Mouse (Mus musculus) T-helper 2 cell (primary cell): ENCODE measurements around the gene St7.

Experiments
- in situ Hi-C: fragments of 300-600 bp; cut with MboI, MseI; formaldehyde crosslinking; loops from one replicate; pipeline ENCODE4 v1.15.1; 2025; ENCODE audit warnings: high pct_unique_total_duplicates

Gene St7

DNA sequence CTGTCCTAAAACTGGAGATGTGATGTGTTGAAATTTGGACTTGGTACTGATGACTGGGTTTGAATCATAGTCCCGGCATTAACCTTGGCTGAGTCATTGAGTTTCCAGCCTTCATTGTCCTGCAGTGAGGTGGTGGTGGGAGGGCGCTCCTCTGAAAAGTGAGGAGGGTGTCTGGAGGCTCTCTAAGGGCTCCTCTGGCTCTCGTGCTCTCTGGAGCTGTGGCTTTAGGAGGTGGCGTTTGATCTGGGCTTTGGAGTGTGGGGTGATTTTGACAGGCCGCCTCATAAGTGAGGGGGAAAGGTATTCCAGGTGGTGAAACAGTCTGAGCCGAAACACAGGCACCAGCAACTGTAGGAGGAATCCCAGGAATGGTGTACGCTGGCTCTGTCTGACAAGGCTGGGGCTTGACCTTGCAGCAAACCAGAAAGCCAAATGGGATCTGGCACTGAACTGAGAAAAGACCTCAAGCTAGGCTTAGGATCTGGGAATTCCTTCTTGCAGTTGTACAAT lies 184.0 kb downstream of the St7 start:
- in situ Hi-C loops, result no loop called here

DNA sequence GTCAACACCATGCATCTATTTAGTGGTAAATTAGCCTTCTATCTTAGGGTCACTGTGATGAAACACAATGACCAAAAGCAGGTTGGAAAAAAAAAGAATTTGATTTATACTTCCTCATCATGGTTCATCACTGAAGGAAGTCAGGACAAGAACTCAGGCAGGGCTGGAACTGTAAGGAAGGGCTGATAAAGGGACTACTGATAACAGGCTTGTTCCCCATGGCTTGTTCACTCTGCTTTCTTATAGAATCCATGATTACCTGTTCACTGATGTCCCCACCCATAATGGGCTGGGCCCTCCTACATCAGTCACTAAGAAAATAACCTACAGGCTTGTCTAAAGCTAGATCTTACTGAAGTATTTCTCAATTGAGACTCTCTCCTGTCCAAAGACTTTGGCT lies 190.2 kb downstream of the St7 start:
- in situ Hi-C loops, result no loop called here

- in situ Hi-C loops, result no loop called here
These were observed 195.0 kb downstream of the St7 start for GRCm38 (mm10) chr6:17887765-17888164.

DNA sequence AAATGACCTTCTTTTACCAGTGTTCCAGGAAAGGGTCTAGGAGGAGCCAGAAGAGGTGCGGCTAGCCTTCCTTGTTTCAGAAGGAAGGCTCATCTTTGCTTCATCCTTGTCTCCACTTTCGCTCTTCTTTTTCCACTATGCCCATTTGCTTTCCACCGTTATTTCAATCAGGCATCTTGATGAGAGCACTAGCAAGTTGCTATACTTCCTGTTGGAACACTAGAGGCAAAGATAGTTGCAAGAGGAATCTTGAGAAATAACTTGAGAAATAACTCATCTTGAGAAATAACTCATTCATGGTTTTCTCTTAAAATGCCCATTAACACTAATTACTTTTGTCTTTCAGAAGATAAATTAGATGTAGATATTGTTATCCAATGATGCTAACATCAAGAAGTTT lies 202.8 kb downstream of the St7 start:
- in situ Hi-C loops, result no loop called here

DNA sequence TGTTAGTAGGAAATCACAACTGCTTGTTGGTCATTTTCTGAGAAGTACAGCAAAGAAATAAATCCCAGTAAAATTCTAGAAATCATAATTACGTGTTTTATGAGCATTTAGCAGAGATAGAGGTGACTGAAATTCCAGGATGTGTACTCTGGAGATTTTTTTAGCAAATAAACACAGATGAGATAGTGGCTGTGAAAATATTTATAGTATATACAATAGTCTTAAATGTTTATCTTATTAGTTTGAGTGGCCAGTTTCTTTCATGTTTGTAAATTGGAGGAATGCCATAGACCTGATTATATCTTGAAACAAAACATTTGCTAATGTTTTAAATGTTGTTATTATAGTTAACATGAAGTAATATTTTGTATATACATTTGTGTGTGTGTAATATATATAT lies 205.8 kb downstream of the St7 start:
- in situ Hi-C loops, result no loop called here

DNA sequence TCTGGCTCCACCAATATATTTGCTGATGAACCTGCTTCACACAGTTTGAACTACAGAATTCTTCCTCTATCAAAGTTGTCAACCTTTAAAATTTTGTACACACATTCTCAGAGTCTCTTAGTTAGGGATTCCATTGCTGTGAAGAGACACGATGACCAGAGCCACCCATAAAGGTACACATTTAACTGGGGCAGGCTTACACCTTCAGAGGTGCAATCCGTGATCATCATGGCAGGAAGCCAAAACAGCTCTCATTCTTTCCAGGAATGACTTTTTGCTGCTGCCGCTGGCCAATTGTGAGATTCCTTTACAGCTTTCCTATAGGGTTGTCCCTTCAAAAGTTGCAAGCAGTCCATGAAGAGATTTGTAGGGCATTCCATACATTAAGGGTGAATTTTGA lies 210.6 kb downstream of the St7 start:
- in situ Hi-C loops, result no loop called here

- in situ Hi-C loops, result no loop called here
These were observed 213.0 kb downstream of the St7 start for GRCm38 (mm10) chr6:17905776-17906175.

GRCm38 (mm10) chr6:17906289-17906688 lies 213.6 kb downstream of the St7 start:
- in situ Hi-C loops, result no loop called here

DNA sequence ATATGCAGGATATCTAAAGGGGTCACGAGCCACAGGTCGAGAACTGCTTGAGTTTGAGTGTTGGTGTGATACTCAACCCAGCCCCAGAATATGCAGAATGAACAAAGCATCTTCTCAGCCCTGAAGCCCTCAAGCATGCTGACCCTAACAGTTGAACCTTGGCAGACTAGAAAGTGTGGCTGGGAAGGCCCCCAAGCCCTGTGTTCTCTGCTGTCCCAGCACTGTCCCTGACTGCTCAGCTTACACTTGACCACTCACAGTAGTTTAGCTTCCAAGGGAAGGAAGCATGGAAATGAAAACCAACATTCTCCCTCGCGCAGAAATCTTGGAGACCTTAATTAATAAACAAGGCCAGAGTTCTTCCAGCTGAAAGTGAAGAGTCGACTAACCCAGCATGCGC lies 219.6 kb downstream of the St7 start:
- in situ Hi-C loops, result no loop called here

- in situ Hi-C loops, result no loop called here
These were observed 220.1 kb downstream of the St7 start for GRCm38 (mm10) chr6:17912825-17913224.

GRCm38 (mm10) chr6:17913315-17913714 lies 220.6 kb downstream of the St7 start:
- in situ Hi-C loops, result no loop called here

DNA sequence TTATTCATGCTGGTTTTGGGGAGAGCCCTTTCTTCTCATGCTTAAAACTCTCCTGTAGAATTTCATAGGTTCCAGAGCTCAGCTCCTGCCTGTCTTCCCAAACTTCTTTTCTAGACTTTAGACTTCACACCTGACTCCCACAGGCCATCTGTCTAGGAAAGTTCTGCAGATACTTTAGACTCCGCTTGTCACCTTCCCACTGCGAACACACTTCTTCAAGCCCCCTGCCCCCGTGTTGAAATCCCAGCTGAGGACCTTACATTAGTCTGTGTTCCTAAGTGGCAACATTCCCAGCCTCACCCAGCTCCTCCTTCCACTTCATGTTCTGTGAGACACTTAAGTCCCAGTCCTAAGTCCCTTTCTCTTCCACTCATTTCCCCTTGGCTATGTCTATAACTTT lies 221.6 kb downstream of the St7 start:
- in situ Hi-C loops, result no loop called here

DNA sequence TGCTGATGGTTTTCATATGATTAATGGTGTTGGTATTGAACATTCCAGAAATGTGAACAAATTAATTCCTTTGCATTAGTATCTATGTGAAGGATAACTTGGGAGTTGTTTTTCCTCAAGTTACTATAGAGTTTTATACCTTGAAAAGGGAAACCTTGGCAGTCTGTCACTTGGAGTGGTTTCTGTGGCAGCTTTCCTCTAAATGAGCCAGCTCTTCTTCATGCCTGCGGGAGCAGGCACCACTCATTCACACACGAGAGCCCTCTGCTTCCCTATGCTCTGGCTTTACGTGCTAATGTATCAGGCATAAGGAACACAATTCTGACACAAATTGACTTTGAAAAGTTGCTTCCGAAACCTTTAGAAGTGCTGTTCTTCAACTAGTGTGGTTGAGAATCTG lies 224.5 kb downstream of the St7 start:
- in situ Hi-C loops, result no loop called here

- in situ Hi-C loops, result no loop called here
These were observed 229.4 kb downstream of the St7 start for GRCm38 (mm10) chr6:17922180-17922579.

GRCm38 (mm10) chr6:17922967-17923366 lies 230.2 kb downstream of the St7 start:
- in situ Hi-C loops, result no loop called here

DNA sequence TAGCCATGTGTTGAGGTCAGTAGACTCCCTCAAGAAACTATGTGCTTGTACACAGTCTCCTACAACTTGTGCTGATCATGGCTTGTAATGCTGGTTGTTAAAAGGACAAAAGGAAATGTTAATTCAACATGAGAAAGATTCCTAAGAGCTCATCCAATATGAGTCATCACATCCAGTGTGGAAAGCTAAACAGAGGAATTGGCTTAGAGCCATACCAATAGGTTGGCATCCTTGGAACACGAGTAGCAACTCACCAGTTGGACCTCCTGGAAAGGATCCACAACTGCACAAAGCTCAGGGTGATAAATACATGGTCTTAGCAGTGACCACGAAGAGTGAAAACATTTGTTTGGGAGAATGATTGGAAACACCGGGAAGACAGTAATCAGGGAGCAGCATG lies 230.6 kb downstream of the St7 start:
- in situ Hi-C loops, result no loop called here

- in situ Hi-C loops, result no loop called here
These were observed 231.3 kb downstream of the St7 start for GRCm38 (mm10) chr6:17923894-17924505.

- in situ Hi-C loops, result no loop called here
These were observed 232.5 kb downstream of the St7 start for GRCm38 (mm10) chr6:17925267-17925666.

GRCm38 (mm10) chr6:17927746-17928145 lies 235.0 kb downstream of the St7 start:
- in situ Hi-C loops, result no loop called here

- in situ Hi-C loops, result no loop called here
These were observed 238.5 kb downstream of the St7 start for GRCm38 (mm10) chr6:17931187-17931586.

- in situ Hi-C loops, result no loop called here
These were observed 239.1 kb downstream of the St7 start for GRCm38 (mm10) chr6:17931835-17932234.

DNA sequence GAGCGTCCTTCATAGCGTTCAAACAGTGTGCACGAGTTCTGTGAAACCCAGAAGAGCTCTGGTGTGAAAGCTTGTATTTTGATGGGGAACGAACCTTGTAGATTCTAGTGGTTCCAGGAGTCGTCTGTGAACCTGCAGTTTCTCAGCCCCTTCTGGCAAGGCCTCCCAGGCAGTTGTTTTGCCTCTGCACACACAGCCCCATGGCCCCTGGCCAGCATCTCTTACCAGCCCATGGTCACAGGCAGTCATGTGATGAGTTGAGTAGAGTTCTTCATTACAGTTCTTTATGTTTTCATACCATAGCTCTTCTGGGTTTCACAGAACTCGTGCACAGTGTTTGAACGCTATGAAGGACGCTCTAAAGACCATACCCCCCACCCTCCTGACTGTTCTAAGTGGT lies 240.1 kb downstream of the St7 start:
- in situ Hi-C loops, result no loop called here

GRCm38 (mm10) chr6:17938631-17939346 lies 246.1 kb downstream of the St7 start:
- in situ Hi-C loops, result no loop called here
